Mouse (Mus musculus): ENCODE measurements around the gene Igsf6.
A peak's percentile ranks its signal among the peaks of the same experiment; 100 is the strongest.

The Igsf6 gene

GRCm38 (mm10) chr7:121074281-121074680 lies at the start of gene Igsf6:
Gene Igsf6 (minus strand): TSS chr7:121074572.
- DNase-seq (ENCODE audit: low spot score), result no peak

- peak; percentile 59 for DNase-seq (ENCODE audit: low spot score)
Measured at GRCm38 (mm10) chr7:121120143-121120818, 45.9 kb upstream of the Igsf6 start.

GRCm38 (mm10) chr7:121111762-121112161 lies 37.4 kb upstream of the Igsf6 start:
- DNase-seq (ENCODE audit: low spot score), result no peak

GRCm38 (mm10) chr7:121111321-121111720 lies 36.9 kb upstream of the Igsf6 start:
- no peak for DNase-seq (ENCODE audit: low spot score)

- no peak for DNase-seq (ENCODE audit: low spot score)
Measured at GRCm38 (mm10) chr7:121107851-121108250, 33.5 kb upstream of the Igsf6 start.

GRCm38 (mm10) chr7:121098614-121099389 lies 24.4 kb upstream of the Igsf6 start:
- DNase-seq (ENCODE audit: low spot score), result no peak

GRCm38 (mm10) chr7:121093026-121093425 lies 18.7 kb upstream of the Igsf6 start:
- DNase-seq (ENCODE audit: low spot score), result no peak

GRCm38 (mm10) chr7:121090748-121091147 lies 16.4 kb upstream of the Igsf6 start:
- DNase-seq (ENCODE audit: low spot score), result no peak

GRCm38 (mm10) chr7:121088745-121089144 lies 14.4 kb upstream of the Igsf6 start:
- no peak for DNase-seq (ENCODE audit: low spot score)

GRCm38 (mm10) chr7:121085500-121085899 lies 11.1 kb upstream of the Igsf6 start:
- no peak for DNase-seq (ENCODE audit: low spot score)

GRCm38 (mm10) chr7:121084840-121085453 lies 10.6 kb upstream of the Igsf6 start:
- DNase-seq (ENCODE audit: low spot score), result no peak

GRCm38 (mm10) chr7:121082949-121083513 lies 8.7 kb upstream of the Igsf6 start:
- DNase-seq (ENCODE audit: low spot score), result no peak

- no peak for DNase-seq (ENCODE audit: low spot score)
Measured at GRCm38 (mm10) chr7:121081816-121082215, 7.4 kb upstream of the Igsf6 start.

- DNase-seq (ENCODE audit: low spot score), result no peak
Measured at GRCm38 (mm10) chr7:121081350-121081749, 7.0 kb upstream of the Igsf6 start, which contains the start of gene Otoa. Gene Otoa (plus strand): TSS chr7:121081650.

GRCm38 (mm10) chr7:121077829-121078228 lies 3.5 kb upstream of the Igsf6 start:
- peak; percentile 9 for DNase-seq (ENCODE audit: low spot score)

- DNase-seq (ENCODE audit: low spot score), result no peak
Measured at GRCm38 (mm10) chr7:121077311-121077710, 2.9 kb upstream of the Igsf6 start.

- DNase-seq (ENCODE audit: low spot score), result no peak
Measured at GRCm38 (mm10) chr7:121075416-121075815, 1.0 kb upstream of the Igsf6 start.

- DNase-seq (ENCODE audit: low spot score), result no peak
Measured at GRCm38 (mm10) chr7:121074801-121075400, 529 bp upstream of the Igsf6 start.

- no peak for DNase-seq (ENCODE audit: low spot score)
Measured at GRCm38 (mm10) chr7:121072506-121072905, 1.9 kb downstream of the Igsf6 start.

GRCm38 (mm10) chr7:121071276-121071675 lies 3.1 kb downstream of the Igsf6 start:
- DNase-seq (ENCODE audit: low spot score), result no peak

GRCm38 (mm10) chr7:121064309-121064708 lies 10.1 kb downstream of the Igsf6 start:
- DNase-seq (ENCODE audit: low spot score), result no peak

All from ovary, postnatal 10 days (tissue).